Mouse (Mus musculus) spleen, adult 2 months (tissue): ENCODE measurements around the gene Cdhr2. TPM values are rescaled to one million over a fixed set of nuclear protein-coding genes. Genes with fewer than 3 reads are reported as not detected.

Experiments
- DNase-seq, 2 experiments: peaks; one replicate each; pipeline versions ENCODE4 v3.0.0 to v3.0.0-alpha.2; 2012 to 2021; ENCODE audit warnings: low spot score in 2 of 2, low read depth in 1 of 2
- H3K27ac ChIP-seq: fragments of 200-500 bp; 2 replicates; pipeline ENCODE4 v1.5.1; 2012; ENCODE audit warnings: low read length, inconsistent platforms; ENCODE audit not compliant: insufficient read depth
- H3K27me3 ChIP-seq: fragments of 200-500 bp; 2 replicates; pipeline ENCODE4 v1.6.1; 2012; ENCODE audit warnings: mild to moderate bottlenecking, moderate library complexity, low read length, inconsistent platforms; ENCODE audit not compliant: control insufficient read depth, insufficient read depth
- H3K36me3 ChIP-seq: fragments of 200-500 bp; 2 replicates; pipeline ENCODE4 v1.6.1; 2012; ENCODE audit warnings: mild to moderate bottlenecking, low read length, inconsistent platforms; ENCODE audit not compliant: control insufficient read depth, insufficient read depth
- H3K4me1 ChIP-seq: fragments of 200-500 bp; 2 replicates; pipeline ENCODE4 v1.6.1; 2011; ENCODE audit warnings: inconsistent platforms; ENCODE audit not compliant: control insufficient read depth, insufficient read depth, insufficient read length
- H3K4me3 ChIP-seq: fragments of 200-500 bp; 2 replicates; pipeline ENCODE4 v1.5.1; 2011; ENCODE audit warnings: mild to moderate bottlenecking, inconsistent platforms; ENCODE audit not compliant: insufficient read depth, insufficient read length; ENCODE audit errors: extremely low read depth
- CTCF ChIP-seq: fragments of 200-500 bp; IDR thresholded peaks from 2 replicates; pipeline ENCODE4 v1.5.1; 2011; ENCODE audit warnings: mild to moderate bottlenecking, inconsistent platforms; ENCODE audit not compliant: insufficient read depth, insufficient read length, insufficient replicate concordance; ENCODE audit errors: extremely low read depth
- POLR2A ChIP-seq: fragments of 200-500 bp; IDR thresholded peaks from 2 replicates; pipeline ENCODE4 v1.6.1; 2011; ENCODE audit warnings: low read depth, low read length, inconsistent platforms
- WGBS: fragments of 180-500 bp; shearing (Covaris S2); methylation state at CpG from one replicate; pipeline ENCODE4 v1.1.7; 2018; 5-methylcytosine and 5-hydroxymethylcytosine counted together
- polyA plus RNA-seq: library from polyadenylated mRNA; depleted of rRNA; stranded (reverse); fragments of >200 nt; gene quantifications from 2 replicates; pipeline ENCODE4 v1.2.3, GENCODE M21; 2012

Cdhr2 gene
- polyA plus RNA-seq, 1 experiment: 0.04 TPM

- TF ChIP-seq POLR2A (peak; percentile 45), CTCF (no peak)
- H3K36me3 ChIP-seq: no peaks in the 10 kb centered on the region
Observed at GRCm38 (mm10) chr13:54693558-54694347, 7.5 kb upstream of the Cdhr2 start, which contains the start of gene Rnf44. Gene Rnf44 (minus strand): TSS chr13:54693907.

GRCm38 (mm10) chr13:54694348-54695060 is 6.8 kb upstream of the Cdhr2 start:
- 13% methylated on average over 26 of the region's 26 CpGs for WGBS

More at GRCm38 (mm10) chr13:54693558-54694347, 7.5 kb upstream of the Cdhr2 start, which contains the start of gene Rnf44:
- peak; percentile 98 to 99 for DNase-seq
- WGBS: 1% methylated on average over 86 of the region's 92 CpGs
- Histone ChIP-seq H3K27me3 (no peaks in the 10 kb centered on the region), H3K4me3 (peak within 1 kb of the TSS; percentile 75), H3K27ac (peak within 1 kb of the TSS; percentile 98), H3K4me1 (peaks cover 20% of the 10 kb centered on the region)

GRCm38 (mm10) chr13:54695479-54696230 is 5.6 kb upstream of the Cdhr2 start:
- Histone ChIP-seq H3K27me3 (no peaks in the 10 kb centered on the region), H3K36me3 (no peaks in the 10 kb centered on the region), H3K4me1 (peaks cover 15% of the 10 kb centered on the region), H3K27ac (no peak overlapping the region), H3K4me3 (no peak overlapping the region)
- DNase-seq: no peak
- TF ChIP-seq POLR2A (no peak), CTCF (no peak)
- 90% methylated on average over 11 of the region's 11 CpGs for WGBS

More at GRCm38 (mm10) chr13:54694348-54695060, 6.8 kb upstream of the Cdhr2 start:
- no peaks in the 10 kb centered on the region for H3K36me3 ChIP-seq
- peak overlapping the region; percentile 75 for H3K4me3 ChIP-seq
- TF ChIP-seq POLR2A (peak; percentile 30; the same call in 1 of the 2 replicates), CTCF (no peak)
- H3K27me3 ChIP-seq: no peaks in the 10 kb centered on the region
- peaks cover 20% of the 10 kb centered on the region for H3K4me1 ChIP-seq
- DNase-seq: peak in 1 of 2 experiments; percentile 86
- H3K27ac ChIP-seq: peak overlapping the region; percentile 98

- WGBS: 26% methylated on average over 7 of the region's 7 CpGs
- Histone ChIP-seq H3K36me3 (no peaks in the 10 kb centered on the region), H3K27me3 (no peaks in the 10 kb centered on the region), H3K27ac (peak overlapping the region; percentile 46; the same call in 1 of the 2 replicates), H3K4me3 (no peak overlapping the region), H3K4me1 (peaks cover 14% of the 10 kb centered on the region; the same call in 1 of the 2 replicates)
- no peak for TF ChIP-seq POLR2A
- TF ChIP-seq CTCF: no peak
- DNase-seq: no peak
Observed at GRCm38 (mm10) chr13:54702507-54702906, 1.2 kb downstream of the Cdhr2 start.

GRCm38 (mm10) chr13:54704890-54705289 is 3.6 kb downstream of the Cdhr2 start:
- Histone ChIP-seq H3K4me1 (peaks cover 14% of the 10 kb centered on the region; the same call in 1 of the 2 replicates), H3K27me3 (no peaks in the 10 kb centered on the region), H3K4me3 (no peak overlapping the region), H3K27ac (no peak overlapping the region), H3K36me3 (no peaks in the 10 kb centered on the region)
- no peak for TF ChIP-seq CTCF
- no peak for TF ChIP-seq POLR2A
- DNase-seq: no peak
- 60% methylated on average over 6 of the region's 6 CpGs for WGBS

- H3K36me3 ChIP-seq: no peaks in the 10 kb centered on the region
- no peak overlapping the region for H3K27ac ChIP-seq
- TF ChIP-seq CTCF: no peak
- TF ChIP-seq POLR2A: no peak
- no peaks in the 10 kb centered on the region for H3K4me1 ChIP-seq
- WGBS: 87% methylated on average over 3 of the region's 3 CpGs
- no peaks in the 10 kb centered on the region for H3K27me3 ChIP-seq
- DNase-seq: no peak
- H3K4me3 ChIP-seq: no peak overlapping the region
Observed at GRCm38 (mm10) chr13:54710866-54711265, 9.6 kb downstream of the Cdhr2 start.
